Mouse (Mus musculus) cortical plate, adult 2 months (tissue): ENCODE data around the gene Samd3. TPM values are rescaled to one million over a fixed set of nuclear protein-coding genes. Genes with fewer than 3 reads are reported as not detected.

Experiments
- H3K27ac ChIP-seq: fragments of 200-500 bp; 2 replicates; pipeline ENCODE4 v1.5.1; 2012; ENCODE audit warnings: low read length, control low read depth, inconsistent platforms; ENCODE audit not compliant: insufficient read depth
- H3K4me1 ChIP-seq: fragments of 200-500 bp; 2 replicates; pipeline ENCODE4 v1.6.1; 2011; ENCODE audit warnings: low read length; ENCODE audit not compliant: control insufficient read depth, insufficient read depth
- H3K4me3 ChIP-seq: fragments of 200-500 bp; 2 replicates; pipeline ENCODE4 v1.5.1; 2011; ENCODE audit warnings: mild to moderate bottlenecking, low read length, control low read depth; ENCODE audit not compliant: insufficient read depth
- CTCF ChIP-seq: fragments of 200-500 bp; IDR thresholded peaks from 2 replicates; pipeline ENCODE4 v1.5.1; 2011; ENCODE audit warnings: mild to moderate bottlenecking, control low read depth, low read length; ENCODE audit not compliant: insufficient read depth; ENCODE audit errors: extremely low read depth
- POLR2A ChIP-seq: fragments of 200-500 bp; IDR thresholded peaks from 2 replicates; pipeline ENCODE4 v1.6.1; 2011; ENCODE audit warnings: mild to moderate bottlenecking, low read length, control low read depth; ENCODE audit not compliant: insufficient read depth; ENCODE audit errors: extremely low read depth
- polyA plus RNA-seq: library from polyadenylated mRNA; depleted of rRNA; stranded (reverse); fragments of >200 nt; gene quantifications from 2 replicates; pipeline ENCODE4 v1.2.3, GENCODE M21; 2012; rRNA removed

The Samd3 gene
- 1.8 and 2.3 TPM in 2 replicates for polyA plus RNA-seq

- Histone ChIP-seq H3K27ac (no peak within 1 kb of the TSS), H3K4me1 (peaks cover 2% of the 10 kb centered on the region; the same call in 1 of the 2 replicates), H3K4me3 (no peak within 1 kb of the TSS)
- TF ChIP-seq CTCF (no peak), POLR2A (no peak)
Observed at GRCm38 (mm10) chr10:26229488-26229887, at the start of gene Samd3. Gene Samd3 (plus strand): TSS chr10:26229707.

- Histone ChIP-seq H3K4me1 (no peaks in the 10 kb centered on the region), H3K4me3 (no peak overlapping the region), H3K27ac (no peak overlapping the region)
- TF ChIP-seq POLR2A, result no peak
- TF ChIP-seq CTCF, result no peak
Observed at GRCm38 (mm10) chr10:26185289-26185688, 44.2 kb upstream of the Samd3 start.

- H3K4me1 ChIP-seq, result no peaks in the 10 kb centered on the region
- H3K4me3 ChIP-seq, result no peak overlapping the region
- H3K27ac ChIP-seq, result no peak overlapping the region
- no peak for TF ChIP-seq POLR2A
- no peak for TF ChIP-seq CTCF
Observed at GRCm38 (mm10) chr10:26190811-26191210, 38.7 kb upstream of the Samd3 start.

- Histone ChIP-seq H3K4me1 (no peaks in the 10 kb centered on the region), H3K4me3 (no peak overlapping the region), H3K27ac (no peak overlapping the region)
- TF ChIP-seq CTCF (no peak), POLR2A (no peak)
Observed at GRCm38 (mm10) chr10:26194892-26195291, 34.6 kb upstream of the Samd3 start.

- Histone ChIP-seq H3K4me1 (peaks cover 2% of the 10 kb centered on the region; the same call in 1 of the 2 replicates), H3K27ac (no peak overlapping the region), H3K4me3 (no peak overlapping the region)
- TF ChIP-seq CTCF (no peak), POLR2A (no peak)
Observed at GRCm38 (mm10) chr10:26202708-26203368, 26.7 kb upstream of the Samd3 start.

- no peak overlapping the region for H3K27ac ChIP-seq
- no peak for TF ChIP-seq POLR2A
- TF ChIP-seq CTCF, result no peak
- H3K4me3 ChIP-seq, result no peak overlapping the region
- H3K4me1 ChIP-seq, result no peaks in the 10 kb centered on the region
Observed at GRCm38 (mm10) chr10:26220729-26221128, 8.8 kb upstream of the Samd3 start.

- H3K27ac ChIP-seq, result no peak overlapping the region
- peaks cover 2% of the 10 kb centered on the region; the same call in 1 of the 2 replicates for H3K4me1 ChIP-seq
- no peak overlapping the region for H3K4me3 ChIP-seq
- no peak for TF ChIP-seq CTCF
- TF ChIP-seq POLR2A, result no peak
Observed at GRCm38 (mm10) chr10:26226241-26226640, 3.3 kb upstream of the Samd3 start.

- Histone ChIP-seq H3K27ac (no peak overlapping the region), H3K4me1 (peaks cover 2% of the 10 kb centered on the region; the same call in 1 of the 2 replicates), H3K4me3 (no peak overlapping the region)
- TF ChIP-seq POLR2A (no peak), CTCF (no peak)
Observed at GRCm38 (mm10) chr10:26226734-26227133, 2.8 kb upstream of the Samd3 start.

- peaks cover 2% of the 10 kb centered on the region; the same call in 1 of the 2 replicates for H3K4me1 ChIP-seq
- no peak overlapping the region for H3K27ac ChIP-seq
- TF ChIP-seq CTCF (no peak), POLR2A (no peak)
- H3K4me3 ChIP-seq, result no peak overlapping the region
Observed at GRCm38 (mm10) chr10:26228187-26228586, 1.3 kb upstream of the Samd3 start.

- Histone ChIP-seq H3K27ac (no peak overlapping the region), H3K4me1 (peaks cover 2% of the 10 kb centered on the region; the same call in 1 of the 2 replicates), H3K4me3 (no peak overlapping the region)
- no peak for TF ChIP-seq CTCF
- TF ChIP-seq POLR2A, result no peak
Observed at GRCm38 (mm10) chr10:26232071-26232653, 2.7 kb downstream of the Samd3 start.
